Mouse (Mus musculus): Measurements from ENCODE around the gene Fto. TPM values are rescaled to one million over a fixed set of nuclear protein-coding genes. Genes with fewer than 3 reads are reported as not detected.

Gene Fto
- polyA plus RNA-seq, 1 experiment from 2014 or later = 97.3 TPM

GRCm38 (mm10) chr8:91467881-91468534 is 154.7 kb downstream of the Fto start:
- ATAC-seq (ENCODE audit: insufficient number of reproducible peaks, low FRiP score, low TSS enrichment, low read depth) = no peak
- Histone ChIP-seq H3K4me3 (ENCODE audit: low read depth, low read length) (no peak overlapping the region), H3K9me3 (ENCODE audit: control insufficient read depth, low read length) (no peaks in the 10 kb centered on the region), H3K27me3 (ENCODE audit: control insufficient read depth, insufficient read depth, low read length) (no peaks in the 10 kb centered on the region), H3K4me1 (ENCODE audit: control insufficient read depth, insufficient read depth, low read length) (no peaks in the 10 kb centered on the region), H3K36me3 (ENCODE audit: control insufficient read depth, insufficient read depth, low read length) (no peaks in the 10 kb centered on the region), H3K27ac (replicated peaks; ENCODE audit: low read depth, low read length) (no peak overlapping the region), H3K9ac (ENCODE audit: low read length) (no peak overlapping the region), H3K4me2 (ENCODE audit: low read depth, severe bottlenecking) (no peak overlapping the region)
- no peak for DNase-seq (ENCODE audit: low spot score)
- 80% methylated on average over 8 of the region's 8 CpGs for WGBS

GRCm38 (mm10) chr8:91469441-91469840 is 156.1 kb downstream of the Fto start:
- H3K27ac ChIP-seq (replicated peaks; ENCODE audit: low read depth, low read length) = no peak overlapping the region
- H3K4me2 ChIP-seq (ENCODE audit: low read depth, severe bottlenecking) = no peak overlapping the region
- no peaks in the 10 kb centered on the region for H3K27me3 ChIP-seq (ENCODE audit: control insufficient read depth, insufficient read depth, low read length)
- DNase-seq (ENCODE audit: low spot score) (no peak), ATAC-seq (ENCODE audit: insufficient number of reproducible peaks, low FRiP score, low TSS enrichment, low read depth) (no peak)
- no peaks in the 10 kb centered on the region for H3K36me3 ChIP-seq (ENCODE audit: control insufficient read depth, insufficient read depth, low read length)
- H3K9me3 ChIP-seq (ENCODE audit: control insufficient read depth, low read length) = no peaks in the 10 kb centered on the region
- no peaks in the 10 kb centered on the region for H3K4me1 ChIP-seq (ENCODE audit: control insufficient read depth, insufficient read depth, low read length)
- H3K4me3 ChIP-seq (ENCODE audit: low read depth, low read length) = no peak overlapping the region
- no peak overlapping the region for H3K9ac ChIP-seq (ENCODE audit: low read length)
- WGBS = 93% methylated on average over 8 of the region's 8 CpGs

DNA sequence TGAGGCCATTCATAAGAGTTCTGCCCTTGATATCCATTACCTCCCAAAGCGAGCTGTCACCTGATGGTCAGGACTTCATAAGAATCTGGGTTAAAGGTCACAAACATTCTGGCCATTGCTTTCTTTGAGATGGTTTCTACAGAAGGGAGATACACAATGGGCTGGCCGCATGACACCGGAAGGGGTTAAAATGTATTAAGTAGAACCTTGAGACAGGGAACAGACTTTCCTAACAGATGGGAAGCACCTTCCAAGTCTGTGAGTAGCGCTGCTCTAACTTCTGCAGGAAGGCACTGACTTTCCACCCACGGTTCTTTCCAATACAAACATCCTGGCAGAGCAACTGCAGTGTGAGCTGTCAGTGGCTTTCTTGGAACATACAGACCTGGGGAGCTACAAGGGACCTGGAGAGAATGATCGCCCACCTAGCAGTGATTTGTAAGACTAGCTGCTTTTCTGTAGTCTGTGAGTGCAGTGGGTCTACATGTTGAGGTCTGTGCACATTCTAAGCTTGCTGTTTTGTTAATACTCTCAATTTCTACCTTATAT is 161.5 kb downstream of the Fto start:
- Histone ChIP-seq H3K27me3 (ENCODE audit: control insufficient read depth, insufficient read depth, low read length) (no peaks in the 10 kb centered on the region), H3K4me1 (ENCODE audit: control insufficient read depth, insufficient read depth, low read length) (no peaks in the 10 kb centered on the region), H3K4me2 (ENCODE audit: low read depth, severe bottlenecking) (no peak overlapping the region), H3K9ac (ENCODE audit: low read length) (no peak overlapping the region), H3K36me3 (ENCODE audit: control insufficient read depth, insufficient read depth, low read length) (no peaks in the 10 kb centered on the region; the same call in 1 of the 2 replicates), H3K27ac (replicated peaks; ENCODE audit: low read depth, low read length) (no peak overlapping the region), H3K4me3 (ENCODE audit: low read depth, low read length) (no peak overlapping the region), H3K9me3 (ENCODE audit: control insufficient read depth, low read length) (no peaks in the 10 kb centered on the region)
- 91% methylated on average over 6 of the region's 6 CpGs for WGBS
- DNase-seq (ENCODE audit: low spot score) (no peak), ATAC-seq (ENCODE audit: insufficient number of reproducible peaks, low FRiP score, low TSS enrichment, low read depth) (no peak)

DNA sequence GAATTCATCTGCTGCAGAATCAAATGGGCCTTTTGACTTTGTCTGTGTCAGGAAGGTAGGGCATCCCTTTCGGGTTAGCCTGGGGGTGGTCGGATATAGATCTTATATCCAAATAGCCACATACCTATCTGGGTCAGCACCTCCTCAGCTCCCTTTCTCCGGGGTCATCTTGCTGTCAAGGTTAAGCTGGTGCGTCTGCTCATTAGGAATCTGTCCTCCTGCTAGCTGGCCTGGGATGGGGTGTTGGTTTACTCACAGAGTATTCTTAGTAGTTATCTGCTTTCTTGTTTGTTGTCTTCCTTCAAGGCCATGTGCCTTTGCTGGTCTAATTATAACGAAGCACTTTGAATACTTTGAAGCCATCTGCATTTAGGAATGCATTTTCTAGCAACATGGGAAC is 163.7 kb downstream of the Fto start:
- H3K4me2 ChIP-seq (ENCODE audit: low read depth, severe bottlenecking) = no peak overlapping the region
- no peaks in the 10 kb centered on the region for H3K4me1 ChIP-seq (ENCODE audit: control insufficient read depth, insufficient read depth, low read length)
- no peaks in the 10 kb centered on the region for H3K9me3 ChIP-seq (ENCODE audit: control insufficient read depth, low read length)
- H3K9ac ChIP-seq (ENCODE audit: low read length) = no peak overlapping the region
- 87% methylated on average over 5 of the region's 5 CpGs for WGBS
- H3K4me3 ChIP-seq (ENCODE audit: low read depth, low read length) = no peak overlapping the region
- no peak for DNase-seq (ENCODE audit: low spot score)
- no peak for ATAC-seq (ENCODE audit: insufficient number of reproducible peaks, low FRiP score, low TSS enrichment, low read depth)
- no peaks in the 10 kb centered on the region; the same call in 1 of the 2 replicates for H3K36me3 ChIP-seq (ENCODE audit: control insufficient read depth, insufficient read depth, low read length)
- H3K27me3 ChIP-seq (ENCODE audit: control insufficient read depth, insufficient read depth, low read length) = no peaks in the 10 kb centered on the region
- no peak overlapping the region for H3K27ac ChIP-seq (replicated peaks; ENCODE audit: low read depth, low read length)

- H3K4me3 ChIP-seq (ENCODE audit: low read depth, low read length) = no peak overlapping the region
- H3K9me3 ChIP-seq (ENCODE audit: control insufficient read depth, low read length) = no peaks in the 10 kb centered on the region
- no peak for DNase-seq (ENCODE audit: low spot score)
- H3K4me2 ChIP-seq (ENCODE audit: low read depth, severe bottlenecking) = no peak overlapping the region
- ATAC-seq (ENCODE audit: insufficient number of reproducible peaks, low FRiP score, low TSS enrichment, low read depth) = no peak
- H3K27me3 ChIP-seq (ENCODE audit: control insufficient read depth, insufficient read depth, low read length) = no peaks in the 10 kb centered on the region
- H3K9ac ChIP-seq (ENCODE audit: low read length) = no peak overlapping the region
- H3K4me1 ChIP-seq (ENCODE audit: control insufficient read depth, insufficient read depth, low read length) = no peaks in the 10 kb centered on the region
- no peak overlapping the region for H3K27ac ChIP-seq (replicated peaks; ENCODE audit: low read depth, low read length)
- H3K36me3 ChIP-seq (ENCODE audit: control insufficient read depth, insufficient read depth, low read length) = no peaks in the 10 kb centered on the region; the same call in 1 of the 2 replicates
- WGBS = 93% methylated on average over 10 of the region's 10 CpGs
Observed at GRCm38 (mm10) chr8:91477471-91477870, 164.1 kb downstream of the Fto start.

DNA sequence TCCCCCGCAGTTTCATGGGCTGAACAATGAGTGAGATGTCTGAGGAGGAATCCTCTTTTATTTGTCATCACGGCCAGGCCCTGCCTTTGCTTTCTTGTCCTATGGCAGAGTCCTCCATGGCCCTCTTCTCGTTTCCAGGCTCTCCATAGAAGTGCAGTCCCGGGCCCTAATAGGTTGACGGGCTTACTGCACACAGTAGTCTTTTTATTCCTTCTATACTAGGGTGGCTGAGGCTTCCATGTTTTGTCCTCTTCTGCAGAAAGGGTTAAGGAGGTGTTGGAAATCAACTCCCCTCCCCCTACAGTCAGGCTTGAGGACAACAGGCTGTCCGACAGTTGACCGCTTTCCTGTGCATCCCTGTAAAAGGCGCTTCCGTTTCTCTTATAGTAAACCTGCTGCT is 169.2 kb downstream of the Fto start:
- no peak overlapping the region for H3K4me2 ChIP-seq (ENCODE audit: low read depth, severe bottlenecking)
- H3K9me3 ChIP-seq (ENCODE audit: control insufficient read depth, low read length) = no peaks in the 10 kb centered on the region
- WGBS = 88% methylated on average over 9 of the region's 9 CpGs
- ATAC-seq (ENCODE audit: insufficient number of reproducible peaks, low FRiP score, low TSS enrichment, low read depth) (no peak), DNase-seq (ENCODE audit: low spot score) (no peak)
- H3K27ac ChIP-seq (replicated peaks; ENCODE audit: low read depth, low read length) = no peak overlapping the region
- no peaks in the 10 kb centered on the region for H3K4me1 ChIP-seq (ENCODE audit: control insufficient read depth, insufficient read depth, low read length)
- no peaks in the 10 kb centered on the region for H3K36me3 ChIP-seq (ENCODE audit: control insufficient read depth, insufficient read depth, low read length)
- H3K9ac ChIP-seq (ENCODE audit: low read length) = no peak overlapping the region
- no peaks in the 10 kb centered on the region for H3K27me3 ChIP-seq (ENCODE audit: control insufficient read depth, insufficient read depth, low read length)
- no peak overlapping the region for H3K4me3 ChIP-seq (ENCODE audit: low read depth, low read length)

- Histone ChIP-seq H3K9ac (ENCODE audit: low read length) (no peak overlapping the region), H3K4me1 (ENCODE audit: control insufficient read depth, insufficient read depth, low read length) (no peaks in the 10 kb centered on the region), H3K36me3 (ENCODE audit: control insufficient read depth, insufficient read depth, low read length) (no peaks in the 10 kb centered on the region), H3K27me3 (ENCODE audit: control insufficient read depth, insufficient read depth, low read length) (no peaks in the 10 kb centered on the region), H3K9me3 (ENCODE audit: control insufficient read depth, low read length) (no peaks in the 10 kb centered on the region), H3K4me2 (ENCODE audit: low read depth, severe bottlenecking) (no peak overlapping the region), H3K4me3 (ENCODE audit: low read depth, low read length) (no peak overlapping the region), H3K27ac (replicated peaks; ENCODE audit: low read depth, low read length) (no peak overlapping the region)
- ATAC-seq (ENCODE audit: insufficient number of reproducible peaks, low FRiP score, low TSS enrichment, low read depth) = no peak
- 75% methylated on average over 4 of the region's 4 CpGs for WGBS
- no peak for DNase-seq (ENCODE audit: low spot score)
Observed at GRCm38 (mm10) chr8:91486394-91486793, 173.1 kb downstream of the Fto start.

DNA sequence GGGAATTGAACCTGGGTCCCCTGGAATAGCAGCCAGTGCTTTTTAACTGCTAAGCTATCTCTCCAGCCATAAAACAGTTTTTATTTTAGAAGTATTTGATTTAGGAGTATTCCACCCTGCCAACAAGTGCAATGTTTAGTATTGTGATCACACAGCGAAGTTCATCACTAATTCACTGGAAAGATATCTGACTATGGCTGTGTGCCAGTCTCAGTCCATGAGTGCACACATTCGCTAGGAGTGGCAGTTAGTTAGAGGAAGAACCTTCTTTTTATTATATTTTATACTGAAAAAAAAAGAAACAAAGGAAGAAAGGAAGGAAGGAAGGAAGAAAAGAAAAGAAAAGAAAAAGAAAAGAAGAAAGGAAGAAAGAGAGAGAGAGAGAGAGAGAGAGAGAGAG is 174.1 kb downstream of the Fto start:
- no peak overlapping the region for H3K4me2 ChIP-seq (ENCODE audit: low read depth, severe bottlenecking)
- no peak overlapping the region for H3K27ac ChIP-seq (replicated peaks; ENCODE audit: low read depth, low read length)
- 95% methylated on average over 2 of the region's 2 CpGs for WGBS
- no peaks in the 10 kb centered on the region for H3K9me3 ChIP-seq (ENCODE audit: control insufficient read depth, low read length)
- H3K9ac ChIP-seq (ENCODE audit: low read length) = no peak overlapping the region
- H3K36me3 ChIP-seq (ENCODE audit: control insufficient read depth, insufficient read depth, low read length) = no peaks in the 10 kb centered on the region
- H3K4me3 ChIP-seq (ENCODE audit: low read depth, low read length) = no peak overlapping the region
- H3K27me3 ChIP-seq (ENCODE audit: control insufficient read depth, insufficient read depth, low read length) = 0 out of 2 replicates have a peak, but pooled peaks cover 5% of the 10 kb centered on the region
- no peak for DNase-seq (ENCODE audit: low spot score)
- ATAC-seq (ENCODE audit: insufficient number of reproducible peaks, low FRiP score, low TSS enrichment, low read depth) = no peak
- H3K4me1 ChIP-seq (ENCODE audit: control insufficient read depth, insufficient read depth, low read length) = no peaks in the 10 kb centered on the region

Measured in limb, embryonic 11.5 days (tissue).